Mouse (Mus musculus): Measurements from ENCODE around the gene Noct. TPM values are rescaled to one million over a fixed set of nuclear protein-coding genes. Genes with fewer than 3 reads are reported as not detected.
A peak's percentile ranks its signal among the peaks of the same experiment; 100 is the strongest.
"Not testable (repeated sequence)": the region's sequence is repeated elsewhere in the genome, so short reads cannot be mapped to it uniquely, and the experiment has no call there.

The Noct gene
- polyA plus RNA-seq (2012; rRNA removed): 8.2 and 9.9 TPM in 2 replicates

DNA sequence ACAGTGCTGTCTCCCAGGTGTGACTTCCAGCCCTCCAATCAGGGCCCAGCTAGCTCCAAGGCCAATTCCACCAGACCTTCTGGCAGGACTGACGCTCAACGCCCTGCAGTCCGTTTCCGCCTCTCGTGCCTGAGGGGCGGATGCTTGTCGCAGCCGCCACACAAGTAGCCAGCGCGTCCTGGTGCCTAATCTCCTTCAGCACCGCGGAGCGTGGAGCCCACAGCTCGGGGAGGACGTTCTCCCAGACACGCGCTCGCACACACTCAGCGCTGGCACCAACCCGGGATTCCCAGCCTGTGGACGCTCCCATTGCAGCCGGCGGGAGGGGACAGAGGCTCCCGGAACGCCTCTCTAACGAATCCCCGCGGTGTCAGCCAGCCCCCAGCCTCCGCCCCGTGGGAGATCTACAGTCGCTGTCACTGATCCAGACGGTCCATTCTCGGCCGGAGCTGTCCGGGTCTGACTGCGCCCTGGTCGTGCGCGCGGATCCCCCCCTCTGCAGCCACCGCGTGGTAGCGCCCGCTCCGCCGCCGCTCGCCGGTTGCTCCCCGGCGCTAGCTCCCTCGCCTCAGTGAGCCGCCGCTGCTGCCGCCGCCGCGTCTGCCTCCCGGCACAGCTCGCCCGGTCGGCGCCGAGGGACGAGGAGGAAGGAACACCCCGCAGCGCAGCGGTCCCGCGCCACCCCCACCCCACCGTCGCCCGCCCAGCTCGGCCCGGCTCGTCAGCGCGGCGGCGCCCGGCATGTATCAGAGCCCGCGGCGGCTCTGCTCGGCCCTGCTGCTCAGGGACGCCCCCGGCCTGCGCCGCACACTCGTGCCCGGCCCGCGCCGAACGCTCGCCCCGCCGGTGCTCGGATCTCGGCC lies at the start of gene Noct:
Gene Noct (plus strand): TSS at position 85 of the 863 bp plus-strand sequence.
- peak; percentile 92 for DNase-seq
- no peaks in the 10 kb centered on the region for H3K4me1 ChIP-seq (ENCODE audit: control insufficient read depth, insufficient read depth, low read length)
- WGBS: 1% methylated on average over 98 of the region's 100 CpGs
- TF ChIP-seq CTCF (IDR thresholded peaks at IDR 0.05; ENCODE audit: insufficient read depth, low read length) (no peak), POLR2A (IDR thresholded peaks at IDR 0.05; ENCODE audit: borderline replicate concordance, extremely low read depth, low read depth, low read length) (peak; percentile 76; the same call in 1 of the 2 replicates)
- peak within 1 kb of the TSS; percentile 89 for H3K4me3 ChIP-seq (replicated peaks; ENCODE audit: extremely low read depth, low read depth, low read length)

DNA sequence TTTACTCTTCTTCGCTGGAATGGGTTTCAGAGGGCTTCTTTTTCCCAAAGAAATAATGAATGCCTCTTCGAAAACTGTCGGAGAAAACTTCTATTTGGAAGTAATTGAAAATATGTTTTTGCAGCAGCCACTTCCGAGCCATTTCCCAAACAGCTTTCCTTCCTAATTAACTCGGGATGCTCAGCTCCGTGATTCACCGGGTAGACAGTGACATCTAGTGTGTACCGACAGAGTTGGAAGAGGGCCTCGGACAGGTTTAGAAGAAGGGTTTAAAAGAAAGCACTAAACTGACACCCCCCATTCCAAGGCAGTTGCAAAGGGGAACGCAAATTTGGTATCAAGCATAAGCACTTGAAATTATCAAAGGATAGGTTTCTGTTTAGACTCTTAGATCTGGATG lies 46.1 kb upstream of the Noct start:
- 40% methylated on average over 10 of the region's 10 CpGs for WGBS
- H3K4me3 ChIP-seq (replicated peaks; ENCODE audit: extremely low read depth, low read depth, low read length): no peak overlapping the region
- no peak for DNase-seq
- no peak for TF ChIP-seq CTCF (IDR thresholded peaks at IDR 0.05; ENCODE audit: insufficient read depth, low read length)
- no peak for TF ChIP-seq POLR2A (IDR thresholded peaks at IDR 0.05; ENCODE audit: borderline replicate concordance, extremely low read depth, low read depth, low read length)
- H3K4me1 ChIP-seq (ENCODE audit: control insufficient read depth, insufficient read depth, low read length): no peaks in the 10 kb centered on the region

DNA sequence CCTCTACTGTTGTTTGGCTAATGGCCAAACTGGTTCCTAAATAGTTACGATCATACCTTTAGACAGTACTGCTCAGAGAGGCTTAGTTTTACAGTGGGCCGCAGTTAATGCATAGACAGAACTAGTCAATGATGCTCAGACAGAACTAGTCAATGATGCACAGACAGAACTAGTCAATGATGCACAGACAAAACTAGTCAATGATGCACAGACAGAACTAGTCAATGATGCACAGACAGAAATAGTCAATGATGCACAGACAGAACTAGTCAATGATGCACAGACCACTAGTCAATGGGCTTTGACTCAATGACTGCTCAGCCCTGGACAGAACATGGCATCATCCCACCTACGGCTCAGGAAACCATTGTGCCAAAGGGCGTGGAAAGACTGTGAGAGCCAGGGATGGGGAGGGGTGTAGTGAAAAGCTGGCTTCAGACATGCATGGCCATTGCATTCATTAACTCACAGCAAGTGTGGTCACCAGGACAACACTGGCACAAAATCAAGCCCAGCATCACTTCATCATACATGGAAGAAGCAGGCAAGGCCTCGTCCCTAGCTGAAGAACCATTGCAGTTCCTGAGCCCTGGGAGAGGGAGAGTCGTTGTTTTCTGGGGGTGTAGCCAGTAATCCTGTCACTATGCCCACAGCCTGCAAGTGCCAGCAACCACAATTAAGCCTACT lies 44.6 kb upstream of the Noct start:
- no peak for DNase-seq
- TF ChIP-seq POLR2A (IDR thresholded peaks at IDR 0.05; ENCODE audit: borderline replicate concordance, extremely low read depth, low read depth, low read length) (no peak), CTCF (IDR thresholded peaks at IDR 0.05; ENCODE audit: insufficient read depth, low read length) (no peak)
- 87% methylated on average over 6 of the region's 6 CpGs for WGBS
- no peak overlapping the region for H3K4me3 ChIP-seq (replicated peaks; ENCODE audit: extremely low read depth, low read depth, low read length)
- H3K4me1 ChIP-seq (ENCODE audit: control insufficient read depth, insufficient read depth, low read length): no peaks in the 10 kb centered on the region

DNA sequence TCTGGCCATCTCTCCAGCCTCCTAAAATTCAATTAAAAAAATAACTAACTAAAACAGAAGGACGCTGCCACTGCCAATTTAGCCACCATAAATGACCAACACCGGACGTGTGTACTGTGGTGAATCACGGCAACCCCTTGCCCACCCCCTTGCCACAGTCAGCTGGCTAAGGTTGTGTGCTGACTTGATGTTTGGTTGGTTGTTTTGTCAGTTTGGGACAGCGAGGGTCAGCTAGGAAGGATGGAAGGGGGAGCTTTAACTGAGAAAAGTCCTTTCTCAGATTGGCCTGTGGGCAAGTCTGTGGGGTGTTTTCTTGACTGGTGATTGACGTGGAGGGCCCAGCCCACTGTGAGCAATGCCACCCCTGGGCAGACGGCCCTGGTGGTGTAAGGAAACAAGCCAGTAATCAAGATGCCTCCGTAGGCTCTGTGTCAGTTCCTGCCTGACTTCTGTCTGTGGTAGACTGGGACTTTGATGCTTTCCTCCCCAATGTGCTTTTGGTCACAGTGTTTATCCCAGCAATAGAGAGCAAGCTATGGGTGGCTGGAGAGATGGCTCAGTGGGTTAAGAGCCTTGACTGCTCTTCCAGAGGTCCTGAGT lies 43.8 kb upstream of the Noct start:
- Histone ChIP-seq H3K4me1 (ENCODE audit: control insufficient read depth, insufficient read depth, low read length) (no peaks in the 10 kb centered on the region), H3K4me3 (replicated peaks; ENCODE audit: extremely low read depth, low read depth, low read length) (no peak overlapping the region)
- no peak for DNase-seq
- WGBS: 77% methylated on average over 8 of the region's 8 CpGs
- TF ChIP-seq CTCF (IDR thresholded peaks at IDR 0.05; ENCODE audit: insufficient read depth, low read length) (no peak), POLR2A (IDR thresholded peaks at IDR 0.05; ENCODE audit: borderline replicate concordance, extremely low read depth, low read depth, low read length) (no peak)

DNA sequence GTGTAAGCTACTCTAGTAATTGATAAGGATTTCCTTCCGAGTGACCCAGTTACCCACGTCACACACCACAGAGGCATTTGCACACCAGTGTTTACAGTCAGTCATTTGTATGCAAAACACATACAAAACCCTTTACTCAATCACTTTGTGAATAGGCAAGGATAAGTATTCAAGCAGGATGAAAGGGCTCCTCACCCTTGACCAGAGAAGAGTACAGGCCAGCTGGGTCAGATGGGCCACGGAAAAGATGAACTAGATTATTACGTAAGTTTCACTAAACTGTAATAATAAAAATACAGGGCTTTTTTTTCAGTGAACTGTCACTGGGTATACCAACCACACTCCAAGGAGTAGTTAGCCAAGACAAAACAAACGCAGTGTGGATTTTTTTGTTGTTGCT lies 41.8 kb upstream of the Noct start:
- Histone ChIP-seq H3K4me1 (ENCODE audit: control insufficient read depth, insufficient read depth, low read length) (no peaks in the 10 kb centered on the region), H3K4me3 (replicated peaks; ENCODE audit: extremely low read depth, low read depth, low read length) (no peak overlapping the region)
- WGBS: 73% methylated on average over 5 of the region's 5 CpGs
- no peak for DNase-seq
- no peak for TF ChIP-seq POLR2A (IDR thresholded peaks at IDR 0.05; ENCODE audit: borderline replicate concordance, extremely low read depth, low read depth, low read length)
- TF ChIP-seq CTCF (IDR thresholded peaks at IDR 0.05; ENCODE audit: insufficient read depth, low read length): no peak

DNA sequence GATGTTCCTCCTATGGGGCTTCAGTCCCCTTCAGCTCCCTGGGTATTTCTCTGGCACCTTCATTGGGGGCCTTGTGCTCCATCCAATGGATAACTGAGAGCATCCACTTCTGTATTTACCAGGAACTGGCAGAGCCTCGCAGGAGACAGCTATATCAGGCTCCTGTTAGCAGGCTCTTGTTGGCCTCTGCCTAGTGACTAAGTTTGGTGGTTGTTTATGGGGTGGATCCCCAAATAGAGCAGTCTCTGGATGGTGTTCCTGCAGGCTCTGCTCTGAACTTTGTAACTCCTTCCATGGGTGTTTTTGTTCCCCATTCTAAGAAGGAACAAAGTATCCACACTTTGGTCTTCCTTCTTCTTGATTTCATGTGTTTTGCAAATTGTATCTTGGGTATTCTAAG lies 40.7 kb upstream of the Noct start:
- not testable (repeated sequence) for DNase-seq
- 62% methylated on average over 1 of the region's 1 CpGs for WGBS

DNA sequence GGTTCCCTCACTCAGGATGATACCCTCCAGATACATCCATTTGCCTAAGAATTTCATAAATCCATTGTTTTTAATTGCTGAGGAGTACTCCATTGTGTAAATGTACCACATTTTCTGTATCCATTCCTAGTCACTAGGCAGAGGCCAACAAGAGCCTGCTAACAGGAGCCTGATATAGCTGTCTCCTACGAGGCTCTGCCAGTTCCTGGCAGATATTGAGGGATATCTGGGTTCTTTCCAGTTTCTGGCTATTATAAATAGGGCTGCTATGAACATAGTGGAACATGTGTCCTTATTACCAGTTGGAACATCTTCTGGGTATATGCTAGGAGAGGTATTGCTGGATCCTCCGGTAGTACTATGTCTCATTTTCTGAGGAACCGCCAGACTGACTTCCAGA lies 40.3 kb upstream of the Noct start:
- H3K4me3 ChIP-seq (replicated peaks; ENCODE audit: extremely low read depth, low read depth, low read length); H3K4me1 ChIP-seq (ENCODE audit: control insufficient read depth, insufficient read depth, low read length); DNase-seq: not testable (repeated sequence)
- WGBS: 77% methylated on average over 3 of the region's 3 CpGs

More for the DNA sequence above, 40.7 kb upstream of the Noct start:
- not testable (repeated sequence) for H3K4me3 ChIP-seq (replicated peaks; ENCODE audit: extremely low read depth, low read depth, low read length); H3K4me1 ChIP-seq (ENCODE audit: control insufficient read depth, insufficient read depth, low read length)

DNA sequence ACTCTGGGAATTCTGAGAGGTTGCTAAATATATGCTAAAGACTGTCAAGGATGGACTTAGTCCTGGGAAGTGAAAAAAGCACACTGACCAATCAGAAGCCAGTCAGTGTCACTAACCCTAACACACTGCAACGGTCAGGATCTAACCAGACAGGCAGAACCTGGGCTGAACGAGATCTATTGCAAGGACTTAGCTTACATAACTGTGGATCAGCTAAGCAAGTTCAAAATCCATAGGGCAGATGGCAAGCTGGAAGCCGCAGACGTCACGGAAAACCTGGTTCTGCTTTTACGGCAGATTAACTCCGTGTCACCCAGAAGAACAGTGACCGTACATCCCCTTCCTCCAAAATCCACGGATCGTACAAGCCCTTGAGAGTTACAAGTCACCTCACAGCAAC lies 39.5 kb upstream of the Noct start:
- no peak overlapping the region for H3K4me3 ChIP-seq (replicated peaks; ENCODE audit: extremely low read depth, low read depth, low read length)
- no peaks in the 10 kb centered on the region for H3K4me1 ChIP-seq (ENCODE audit: control insufficient read depth, insufficient read depth, low read length)
- 71% methylated on average over 10 of the region's 10 CpGs for WGBS
- no peak for DNase-seq
- no peak for TF ChIP-seq CTCF (IDR thresholded peaks at IDR 0.05; ENCODE audit: insufficient read depth, low read length)
- TF ChIP-seq POLR2A (IDR thresholded peaks at IDR 0.05; ENCODE audit: borderline replicate concordance, extremely low read depth, low read depth, low read length): no peak

DNA sequence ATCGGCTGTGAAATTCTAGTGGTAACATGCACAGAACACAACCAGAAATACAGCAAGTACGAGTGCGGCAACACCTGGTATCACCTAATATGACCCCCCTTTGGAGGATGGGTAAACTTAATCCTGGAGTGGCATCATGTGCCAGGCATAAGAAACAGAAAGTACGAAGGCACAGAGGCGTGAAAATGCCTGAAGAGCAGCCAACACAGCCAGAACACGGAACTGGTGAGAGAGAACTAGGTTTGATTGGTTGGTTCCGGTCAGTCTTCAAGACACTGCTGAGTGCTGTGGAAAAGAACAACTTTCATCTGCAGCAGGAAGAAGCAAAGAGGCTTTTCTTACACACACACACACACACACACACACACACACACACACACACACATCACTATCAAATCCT lies 38.8 kb upstream of the Noct start:
- Histone ChIP-seq H3K4me3 (replicated peaks; ENCODE audit: extremely low read depth, low read depth, low read length) (no peak overlapping the region), H3K4me1 (ENCODE audit: control insufficient read depth, insufficient read depth, low read length) (no peaks in the 10 kb centered on the region)
- 76% methylated on average over 7 of the region's 7 CpGs for WGBS
- no peak for TF ChIP-seq CTCF (IDR thresholded peaks at IDR 0.05; ENCODE audit: insufficient read depth, low read length)
- TF ChIP-seq POLR2A (IDR thresholded peaks at IDR 0.05; ENCODE audit: borderline replicate concordance, extremely low read depth, low read depth, low read length): no peak
- DNase-seq: no peak

DNA sequence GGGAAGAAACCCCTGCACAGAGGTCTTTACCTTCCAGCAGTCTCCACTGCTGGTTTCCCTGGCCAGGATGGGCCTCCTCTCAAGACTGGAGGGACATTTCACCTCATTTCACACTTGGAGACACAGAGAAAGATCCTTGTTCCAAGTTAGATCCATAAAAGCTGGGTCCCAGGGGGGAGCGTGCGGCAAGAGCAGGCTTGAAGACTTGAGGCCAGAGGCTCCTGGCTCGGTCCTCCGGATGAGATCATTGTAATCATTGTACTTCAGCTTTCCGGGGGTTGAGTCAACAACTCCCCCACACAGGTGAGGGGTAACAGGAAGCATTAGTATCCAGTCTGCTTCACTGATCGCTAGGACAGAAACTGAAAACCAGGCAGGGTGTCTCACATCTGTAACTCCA lies 30.2 kb upstream of the Noct start:
- whole genome bisulfite sequencing: 25% methylated on average over 6 of the region's 6 CpGs
- no peak for DNase-seq
- no peak overlapping the region for H3K4me3 ChIP-seq (replicated peaks; ENCODE audit: extremely low read depth, low read depth, low read length)
- H3K4me1 ChIP-seq (ENCODE audit: control insufficient read depth, insufficient read depth, low read length): peaks cover 3% of the 10 kb centered on the region; the same call in 1 of the 2 replicates
- TF ChIP-seq POLR2A (IDR thresholded peaks at IDR 0.05; ENCODE audit: borderline replicate concordance, extremely low read depth, low read depth, low read length) (no peak), CTCF (IDR thresholded peaks at IDR 0.05; ENCODE audit: insufficient read depth, low read length) (no peak)
